8 mouse cellular contexts compared by ENCODE assay signal in the genomic region with DNA sequence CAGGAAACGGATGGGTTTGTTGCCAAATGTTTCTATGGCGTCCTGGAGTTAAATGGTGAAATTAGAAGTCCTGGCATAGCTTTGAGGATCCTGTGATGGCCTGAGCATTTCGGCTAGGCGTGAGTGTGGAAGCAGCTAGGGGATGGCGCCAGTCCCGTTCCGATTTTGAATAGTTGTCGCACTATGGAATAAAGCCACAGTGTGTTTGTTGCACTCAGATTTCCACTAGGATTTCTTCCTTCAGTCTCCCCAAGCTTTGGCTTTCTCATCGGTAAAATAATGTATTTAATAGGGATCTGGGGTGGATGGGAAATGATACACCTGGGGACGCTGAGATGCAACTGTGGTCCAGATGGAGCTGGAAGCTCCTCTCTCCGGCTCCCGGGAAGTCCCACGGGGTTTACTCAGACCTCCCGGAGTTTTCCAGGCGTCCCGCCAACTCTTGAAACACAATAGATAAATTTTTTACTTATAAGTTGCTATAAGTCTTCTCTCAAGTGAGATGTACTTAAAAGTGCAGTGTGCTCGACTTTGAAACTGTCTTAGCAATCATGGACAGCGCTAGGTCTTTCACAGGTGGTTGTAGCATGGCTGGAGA.
A peak's percentile ranks its signal among the peaks of the same experiment; 100 is the strongest.
DNase-seq lines count a peak whose midpoint lies in the region; ATAC-seq and TF ChIP-seq lines count a peak whose summit lies in the region.

No protein-coding gene starts in this region.

- peak overlapping the region; percentile 44; the same call in 1 of the 2 replicates for H3K4me2 ChIP-seq in forebrain, embryonic 16.5 days (ENCODE audit: low read length)
- H3K4me2 ChIP-seq in forebrain, embryonic 15.5 days (replicated peaks): no peak overlapping the region
- no peak overlapping the region for H3K4me2 ChIP-seq in heart, postnatal 0 days (ENCODE audit: low read depth, low read length)
- no peak overlapping the region for H3K4me2 ChIP-seq in hindbrain, embryonic 16.5 days (ENCODE audit: low read length)

- TF ChIP-seq EP300 in heart, postnatal 0 days (IDR thresholded peaks at IDR 0.05; ENCODE audit: low read depth): no peak

- no peak for ATAC-seq in forebrain, embryonic 16.5 days
- ATAC-seq in forebrain, embryonic 15.5 days (replicated peaks): no peak
- ATAC-seq in heart, postnatal 0 days (ENCODE audit: insufficient read depth, low read depth): no peak
- no peak for ATAC-seq in hindbrain, embryonic 16.5 days

- H3K36me3 ChIP-seq in forebrain, embryonic 16.5 days (ENCODE audit: control insufficient read depth, insufficient read depth): no peaks in the 10 kb centered on the region
- H3K36me3 ChIP-seq in forebrain, embryonic 15.5 days: no peaks in the 10 kb centered on the region
- H3K36me3 ChIP-seq in heart, postnatal 0 days (replicated peaks; ENCODE audit: control insufficient read depth, insufficient read depth, low read length): no peaks in the 10 kb centered on the region
- H3K36me3 ChIP-seq in hindbrain, embryonic 16.5 days (ENCODE audit: control insufficient read depth, insufficient read depth, low read length): no peaks in the 10 kb centered on the region

- TF ChIP-seq CTCF in heart, postnatal 0 days (IDR thresholded peaks at IDR 0.05; ENCODE audit: low read depth): no peak

- DNase-seq in ovary, postnatal 14 days (ENCODE audit: low spot score): peak; percentile 30
- DNase-seq in ovary, postnatal 10 days (ENCODE audit: low spot score): no peak
- peak; percentile 45 for DNase-seq in heart, postnatal 0 days (ENCODE audit: low spot score)
- DNase-seq in skeletal muscle tissue, adult 2 months (ENCODE audit: low read depth, low spot score): peak; percentile 30
- DNase-seq in layer of hippocampus, adult 18-20 months (ENCODE audit: low spot score in 2 of 2): no peak

- H3K4me3 ChIP-seq in forebrain, embryonic 16.5 days (replicated peaks; ENCODE audit: low read length): no peak overlapping the region
- H3K4me3 ChIP-seq in forebrain, embryonic 15.5 days: no peak overlapping the region
- no peak overlapping the region for H3K4me3 ChIP-seq in heart, postnatal 0 days (ENCODE audit: low read depth, low read length)
- H3K4me3 ChIP-seq in hindbrain, embryonic 16.5 days (ENCODE audit: low read length): no peak overlapping the region

- no peak overlapping the region for H3K9ac ChIP-seq in forebrain, embryonic 16.5 days (replicated peaks; ENCODE audit: low read depth, low read length)
- no peak overlapping the region for H3K9ac ChIP-seq in forebrain, embryonic 15.5 days (replicated peaks)
- no peak overlapping the region for H3K9ac ChIP-seq in heart, postnatal 0 days (replicated peaks; ENCODE audit: low read depth, low read length)
- no peak overlapping the region for H3K9ac ChIP-seq in hindbrain, embryonic 16.5 days (ENCODE audit: low read depth, low read length)

- peaks cover 13% of the 10 kb centered on the region for H3K4me1 ChIP-seq in forebrain, embryonic 16.5 days (replicated peaks; ENCODE audit: control insufficient read depth, insufficient read depth, low read length)
- H3K4me1 ChIP-seq in forebrain, embryonic 15.5 days: peaks cover 12% of the 10 kb centered on the region
- no peaks in the 10 kb centered on the region for H3K4me1 ChIP-seq in heart, postnatal 0 days (ENCODE audit: control insufficient read depth, insufficient read depth)
- H3K4me1 ChIP-seq in hindbrain, embryonic 16.5 days (ENCODE audit: control insufficient read depth, insufficient read depth, low read depth, low read length): peaks cover 4% of the 10 kb centered on the region

- no peaks in the 10 kb centered on the region for H3K9me3 ChIP-seq in forebrain, embryonic 16.5 days (ENCODE audit: control insufficient read depth, low read length)
- H3K9me3 ChIP-seq in forebrain, embryonic 15.5 days: no peaks in the 10 kb centered on the region
- H3K9me3 ChIP-seq in heart, postnatal 0 days (replicated peaks; ENCODE audit: control insufficient read depth, low read length): no peaks in the 10 kb centered on the region
- H3K9me3 ChIP-seq in hindbrain, embryonic 16.5 days (ENCODE audit: control insufficient read depth, low read length): no peaks in the 10 kb centered on the region

- 63% methylated on average over 18 of the region's 18 CpGs for WGBS in forebrain, embryonic 16.5 days
- 70% methylated on average over 18 of the region's 18 CpGs for WGBS in forebrain, embryonic 15.5 days
- WGBS in heart, postnatal 0 days: 51% methylated on average over 18 of the region's 18 CpGs
- 75% methylated on average over 18 of the region's 18 CpGs for WGBS in hindbrain, embryonic 16.5 days

- H3K27ac ChIP-seq in forebrain, embryonic 16.5 days (ENCODE audit: low read length): no peak overlapping the region
- H3K27ac ChIP-seq in forebrain, embryonic 15.5 days (replicated peaks): no peak overlapping the region; the same call in 1 of the 2 replicates
- 0 out of 2 replicates have a peak overlapping the region, but pooled peaks have one; percentile 5 for H3K27ac ChIP-seq in heart, postnatal 0 days (ENCODE audit: low read depth)
- H3K27ac ChIP-seq in hindbrain, embryonic 16.5 days (ENCODE audit: low read depth, low read length): no peak overlapping the region

- no peaks in the 10 kb centered on the region for H3K27me3 ChIP-seq in forebrain, embryonic 16.5 days (replicated peaks; ENCODE audit: control insufficient read depth, insufficient read depth, low read length)
- H3K27me3 ChIP-seq in forebrain, embryonic 15.5 days: no peaks in the 10 kb centered on the region
- peaks cover 6% of the 10 kb centered on the region; the same call in 1 of the 2 replicates for H3K27me3 ChIP-seq in heart, postnatal 0 days (ENCODE audit: control insufficient read depth, insufficient read depth, low read length)
- no peaks in the 10 kb centered on the region for H3K27me3 ChIP-seq in hindbrain, embryonic 16.5 days (replicated peaks; ENCODE audit: control insufficient read depth, insufficient read depth, low read length)

Comparison
In these comparisons a context has a peak if more than half of its experiments do, and no peak if none do; other contexts are left out.
1. DNase-seq: peak in ovary, postnatal 14 days (single experiment), heart, postnatal 0 days (single experiment) and skeletal muscle tissue, adult 2 months (single experiment); none in ovary, postnatal 10 days (single experiment) and layer of hippocampus, adult 18-20 months (0 of 2).